Mouse (Mus musculus) testis, postnatal 10 days (tissue): ENCODE results near the gene Ly6g6e.

ENCODE experiments used
- DNase-seq: peaks from one replicate; pipeline ENCODE4 v3.0.0; 2021; ENCODE audit warnings: low spot score

Gene Ly6g6e

GRCm38 (mm10) chr17:35074097-35074496 lies 2.6 kb upstream of the Ly6g6e start:
- DNase-seq, result no peak

DNA sequence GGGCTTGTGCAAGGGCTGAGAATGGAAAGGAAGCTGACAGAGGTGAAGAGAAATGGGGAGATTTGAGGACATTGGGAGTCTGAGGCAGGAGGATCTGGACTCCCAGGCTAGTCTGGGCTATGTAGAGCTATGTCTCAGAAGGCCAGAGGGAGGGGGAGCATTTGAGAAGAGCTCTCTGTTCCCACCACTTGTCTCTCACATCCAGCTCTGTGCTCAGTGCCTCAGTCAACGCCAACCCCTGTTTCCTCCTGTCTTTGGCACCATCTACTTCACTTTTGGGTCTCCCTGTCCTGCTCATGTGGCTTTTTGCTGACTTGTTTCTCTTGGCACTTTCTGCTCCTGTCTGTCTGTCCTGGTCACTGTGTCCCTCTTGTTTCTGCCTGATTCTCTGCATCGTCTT lies 583 bp downstream of the Ly6g6e start:
- DNase-seq, result no peak

DNA sequence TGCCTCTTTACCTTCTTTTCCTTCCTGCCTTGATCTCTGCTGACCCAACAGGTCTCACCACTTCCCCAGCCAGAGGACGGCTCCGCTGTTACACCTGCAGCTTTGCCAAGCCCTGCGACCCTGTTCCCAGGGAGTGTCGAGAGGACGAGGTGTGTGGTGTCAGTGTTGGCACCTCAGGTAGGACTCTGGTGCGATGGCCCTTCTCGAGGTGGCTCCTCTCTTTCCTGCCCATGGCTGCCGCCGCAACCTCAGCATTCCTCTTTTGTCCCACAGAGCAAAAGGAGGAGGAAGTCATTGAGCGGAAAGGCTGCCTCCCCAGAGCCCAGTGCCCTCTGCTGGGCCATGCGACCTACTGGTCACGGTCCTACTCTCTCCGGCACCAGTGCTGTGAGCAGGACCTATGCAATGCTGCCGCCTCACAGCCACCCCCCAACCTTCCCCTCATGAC lies 1.1 kb downstream of the Ly6g6e start, which contains the start of gene Ly6g6d:
Gene Ly6g6d, minus strand, starts transcription at position 280 of the 448 bp plus-strand sequence.
- DNase-seq, result no peak

DNA sequence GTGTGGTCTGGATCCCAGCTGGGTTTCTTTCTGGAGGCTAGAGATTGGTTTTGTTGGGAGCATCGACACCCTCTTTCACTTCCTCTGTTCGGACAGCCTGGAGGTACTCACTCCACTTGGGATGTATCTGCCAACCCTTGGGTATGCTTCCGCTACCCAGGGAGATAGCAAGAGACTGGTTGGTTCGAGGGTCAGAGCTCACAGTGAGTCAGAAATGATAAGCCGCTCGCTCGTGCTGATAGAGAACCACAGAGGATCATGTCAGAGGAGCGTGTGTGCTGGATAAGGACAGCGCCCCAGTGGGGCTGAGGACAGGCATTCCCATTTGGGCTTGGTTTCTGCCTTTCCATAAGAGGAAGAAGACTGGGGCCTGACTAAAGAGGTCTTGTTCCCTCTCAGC lies 3.1 kb downstream of the Ly6g6e start:
- no peak for DNase-seq

DNA sequence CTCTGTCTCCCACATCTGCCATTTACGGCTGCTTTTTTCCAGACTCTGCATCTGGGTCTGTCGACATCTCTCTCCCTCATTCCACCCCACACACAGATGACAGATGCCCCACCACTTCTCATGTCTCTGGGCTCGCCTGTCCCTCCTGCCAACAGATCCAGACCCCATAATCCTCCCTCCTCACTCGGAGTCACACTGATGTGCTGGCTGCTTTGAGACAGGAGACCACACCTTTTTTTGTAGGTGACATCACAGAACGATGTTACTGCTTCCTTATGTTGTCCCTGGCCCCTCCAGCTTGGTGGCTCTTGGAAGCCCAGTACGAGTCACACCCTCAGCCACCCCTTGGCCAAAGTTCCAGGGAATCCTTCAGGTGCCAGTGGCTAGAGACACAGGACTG lies 3.5 kb downstream of the Ly6g6e start:
- no peak for DNase-seq

GRCm38 (mm10) chr17:35080710-35081109 lies 4.0 kb downstream of the Ly6g6e start:
- DNase-seq, result no peak

DNA sequence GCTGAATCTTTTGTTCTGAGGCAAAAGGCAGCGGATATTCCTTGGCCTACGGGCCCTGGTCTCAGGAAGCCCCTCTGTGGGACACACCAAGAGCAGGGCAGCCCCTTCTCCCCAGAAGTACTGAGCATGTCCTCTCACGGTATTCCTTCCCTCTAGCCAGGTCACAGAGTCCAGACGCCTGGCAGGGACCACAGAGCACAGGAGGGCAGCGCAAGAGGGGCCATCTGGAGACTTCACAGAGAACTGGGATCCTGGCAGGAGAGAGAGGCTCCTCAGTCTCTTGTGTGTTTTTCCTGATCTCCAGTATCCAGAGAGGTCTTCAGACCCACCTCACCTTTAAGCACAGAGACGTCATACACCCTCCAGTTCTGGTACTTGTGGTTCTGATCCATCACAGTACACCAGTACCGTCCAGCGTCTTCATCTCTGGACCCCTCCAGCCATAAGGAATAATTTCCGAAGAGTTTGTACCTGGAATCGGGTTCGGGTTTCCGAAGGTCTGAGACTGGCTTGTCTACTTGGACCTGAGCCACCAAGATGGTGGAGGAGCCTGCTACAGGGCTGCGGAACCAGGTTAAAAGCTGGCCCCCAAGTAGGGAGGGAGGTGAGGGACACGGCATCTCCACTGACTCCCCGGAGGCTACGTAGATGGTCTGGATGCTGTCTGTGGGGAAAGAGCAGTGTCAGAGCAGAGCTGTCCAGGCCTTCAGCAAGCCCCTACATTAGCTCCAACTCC lies 6.3 kb downstream of the Ly6g6e start:
- DNase-seq, result no peak

DNA sequence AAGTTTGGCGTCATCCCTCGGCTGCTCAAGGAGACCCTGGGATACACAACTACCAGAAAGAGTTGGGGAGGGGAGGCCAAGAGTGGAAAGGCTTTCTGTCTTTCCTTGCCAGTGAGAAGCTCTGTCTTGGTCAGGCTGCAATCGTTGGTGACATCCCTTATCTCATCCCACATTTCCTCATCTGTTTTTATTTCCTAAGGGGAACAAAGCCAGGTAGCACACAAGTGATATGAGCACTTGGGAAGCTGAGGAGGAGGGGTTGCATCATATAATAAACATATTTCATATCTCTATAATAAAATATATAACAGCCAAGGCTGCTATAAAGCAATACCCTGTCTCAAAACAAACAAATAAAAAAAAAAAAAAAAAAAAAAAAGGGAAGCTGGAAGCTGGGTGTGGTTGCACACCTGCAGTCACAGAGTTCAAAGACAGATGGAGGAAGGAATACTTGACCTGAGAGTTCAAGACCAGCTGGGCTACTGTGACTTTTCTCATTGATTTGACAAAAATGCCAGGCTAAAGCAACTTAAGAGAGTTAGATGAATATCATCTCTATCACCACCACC lies 7.3 kb downstream of the Ly6g6e start:
- DNase-seq, result no peak

DNA sequence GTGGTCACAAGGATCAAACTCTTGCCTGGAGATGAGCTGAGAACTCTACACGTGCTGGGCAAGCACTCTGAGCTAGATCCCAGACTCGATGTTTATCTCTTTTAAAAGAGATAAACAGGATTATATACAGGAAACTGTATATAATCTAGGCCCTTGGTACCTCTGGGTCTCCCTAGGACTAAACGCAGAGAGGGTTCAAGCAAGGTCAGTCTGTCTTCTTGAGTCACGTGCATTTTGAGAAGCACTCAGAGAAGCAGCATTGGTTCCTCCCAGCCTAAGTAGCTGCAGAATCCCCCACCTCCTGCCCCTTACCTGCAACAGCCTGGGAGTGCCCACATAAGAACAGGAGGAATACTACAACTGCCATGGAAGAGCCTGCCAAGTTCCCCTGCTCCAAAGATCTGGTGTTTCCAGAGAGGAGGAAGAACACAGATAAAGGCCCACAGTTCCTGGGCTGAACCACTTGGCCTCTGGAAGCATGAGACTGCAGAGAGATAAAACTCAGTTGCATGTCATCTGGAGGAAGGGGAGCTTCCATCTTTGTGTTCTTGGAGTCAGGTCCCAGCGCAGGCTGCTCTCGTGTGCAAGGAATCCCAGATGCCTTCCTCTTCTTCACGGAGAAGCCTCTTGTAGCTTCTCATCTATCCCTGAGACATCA lies 8.6 kb downstream of the Ly6g6e start, which contains the start of gene Ly6g6f:
Gene Ly6g6f, minus strand, starts transcription at position 403 of the 658 bp plus-strand sequence.
- DNase-seq, result no peak

- no peak for DNase-seq
These were observed 11.4 kb downstream of the Ly6g6e start for GRCm38 (mm10) chr17:35088151-35088550.

GRCm38 (mm10) chr17:35088825-35089644 lies 12.3 kb downstream of the Ly6g6e start, which contains the start of gene Abhd16a:
Gene Abhd16a (plus strand): TSS chr17:35089263.
- DNase-seq, result peak; percentile 93

- DNase-seq, result no peak
These were observed 13.6 kb downstream of the Ly6g6e start for GRCm38 (mm10) chr17:35090166-35090932.

DNA sequence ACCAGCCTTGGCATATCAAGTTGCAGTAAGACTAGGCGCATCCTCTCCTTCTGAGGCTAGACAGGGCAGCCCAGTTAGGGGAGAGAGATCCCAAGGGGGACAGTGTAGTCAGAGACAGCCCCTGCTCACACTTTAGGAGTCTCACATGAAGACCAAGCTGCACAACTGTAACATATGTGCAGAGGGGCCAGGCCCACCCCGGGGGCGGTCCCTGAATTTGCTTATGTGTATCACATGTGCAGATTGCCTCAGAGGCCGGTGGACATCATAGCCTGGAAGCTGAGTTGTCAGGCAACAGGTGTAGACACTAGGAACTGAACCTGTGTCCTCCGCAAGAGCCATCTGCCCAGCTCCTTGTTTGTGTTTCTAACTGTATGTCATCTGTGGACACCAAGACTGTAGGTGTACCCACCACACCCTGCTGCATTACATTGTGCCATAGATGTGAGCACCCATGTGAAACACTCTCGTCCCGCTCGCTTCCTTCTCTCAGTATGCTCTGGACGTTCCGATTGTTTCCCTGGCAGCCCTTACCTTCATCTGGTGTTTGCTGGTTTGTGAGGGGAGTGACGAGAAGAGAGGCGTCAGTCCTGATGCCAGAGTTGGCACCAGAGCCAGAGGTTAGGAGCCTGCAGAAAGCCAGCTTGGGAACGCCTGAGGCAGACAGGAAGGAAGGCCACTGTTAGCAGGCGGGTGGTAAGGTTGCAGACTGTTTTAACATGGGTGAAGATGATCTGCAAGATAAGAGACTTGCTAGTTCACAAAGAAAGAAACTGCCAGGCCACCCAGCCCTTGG lies 15.9 kb downstream of the Ly6g6e start:
- DNase-seq, result no peak

DNA sequence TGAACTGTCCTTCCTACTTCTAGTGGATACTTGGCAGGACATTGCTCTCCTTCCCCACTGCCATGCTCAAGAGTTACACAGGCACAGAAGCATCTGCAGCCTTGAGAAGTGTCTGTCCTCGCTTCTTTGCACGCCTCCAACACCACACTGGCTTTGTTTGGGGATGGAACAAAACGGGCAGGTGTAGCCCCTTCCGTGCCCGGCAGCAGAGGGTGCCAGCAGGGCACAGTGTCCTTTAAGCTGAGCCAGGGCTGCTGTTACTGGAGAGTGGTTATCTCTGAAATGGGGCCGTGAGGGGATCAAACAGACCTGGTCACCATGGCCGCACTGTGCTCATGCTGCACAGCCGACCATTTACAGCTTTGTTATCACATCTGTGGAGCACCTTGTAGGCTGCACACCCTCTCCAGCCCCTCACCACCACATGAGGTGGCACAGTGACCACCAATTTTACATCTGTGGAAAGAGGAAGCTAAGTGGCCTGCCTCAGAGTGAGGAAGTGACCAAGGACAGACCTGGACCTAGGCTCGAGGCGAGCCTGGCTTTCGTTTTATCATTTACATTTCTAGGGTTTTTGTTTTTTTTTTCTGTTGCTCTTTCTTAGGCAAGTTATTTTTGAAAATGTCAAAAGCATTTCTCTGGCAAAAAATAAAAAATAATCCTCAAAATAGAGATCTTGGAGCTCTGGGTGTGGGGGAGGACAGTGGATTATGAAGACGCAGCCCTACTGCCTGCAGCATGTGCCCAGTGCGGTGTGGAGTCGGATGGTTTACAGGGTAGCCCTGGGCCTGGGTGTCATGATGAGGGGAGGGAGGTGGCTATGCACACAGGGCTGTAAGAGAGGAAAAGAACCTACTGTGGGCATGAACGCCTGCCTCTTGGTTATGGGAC lies 18.0 kb downstream of the Ly6g6e start:
- no peak for DNase-seq

DNA sequence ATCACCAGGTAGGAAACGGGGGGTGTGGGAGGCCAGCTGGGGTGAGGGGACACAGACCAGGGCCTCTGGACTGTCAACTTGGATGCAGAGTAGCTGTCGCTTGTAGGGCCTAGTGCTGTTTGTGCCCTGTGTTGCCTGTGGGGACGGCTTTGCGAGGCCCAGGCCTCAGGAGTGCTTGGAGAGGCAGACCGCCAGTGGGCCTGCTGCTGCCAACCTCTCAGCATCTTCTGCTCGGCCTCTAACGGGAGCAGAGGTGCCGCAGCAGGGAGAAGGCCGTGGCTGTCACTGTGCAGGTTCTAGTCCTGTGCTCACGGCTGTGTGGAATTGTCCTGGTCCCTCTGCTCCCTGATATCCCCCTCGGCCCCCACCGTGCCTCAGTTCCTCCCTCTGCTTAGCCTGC lies 19.9 kb downstream of the Ly6g6e start:
- no peak for DNase-seq

- DNase-seq, result no peak
These were observed 20.5 kb downstream of the Ly6g6e start for GRCm38 (mm10) chr17:35097164-35097655.

DNA sequence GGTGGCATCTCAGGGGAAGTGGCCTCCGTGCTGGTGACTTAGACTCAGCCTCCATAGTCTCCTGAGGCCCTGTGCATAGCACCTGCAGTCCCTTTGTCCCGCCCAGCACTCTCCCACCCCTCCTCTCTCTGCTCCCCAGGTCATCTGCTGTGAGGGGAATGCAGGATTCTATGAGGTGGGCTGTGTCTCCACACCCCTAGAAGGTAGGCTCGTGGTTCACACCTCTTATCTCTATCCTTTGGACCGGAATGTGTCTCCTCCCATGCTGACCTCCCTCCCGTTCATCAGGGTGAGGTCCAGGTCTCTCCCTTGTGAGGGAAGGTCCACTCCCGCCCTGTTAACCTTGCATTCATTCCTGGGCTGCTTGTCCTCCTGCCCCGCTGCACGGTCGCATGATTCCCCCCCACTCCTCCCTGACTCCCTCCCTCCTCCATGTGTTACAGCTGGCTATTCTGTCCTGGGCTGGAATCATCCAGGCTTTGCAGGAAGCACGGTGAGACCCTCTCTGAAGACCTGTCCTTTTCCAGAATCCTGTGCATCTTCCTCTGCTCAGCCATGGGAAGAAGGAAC lies 23.6 kb downstream of the Ly6g6e start:
- no peak for DNase-seq

GRCm38 (mm10) chr17:35101161-35101560 lies 24.5 kb downstream of the Ly6g6e start:
- DNase-seq, result no peak

- DNase-seq, result no peak
These were observed 25.6 kb downstream of the Ly6g6e start for GRCm38 (mm10) chr17:35102299-35102698.
